Mouse (Mus musculus): ENCODE data around the gene Dtl.

DNA sequence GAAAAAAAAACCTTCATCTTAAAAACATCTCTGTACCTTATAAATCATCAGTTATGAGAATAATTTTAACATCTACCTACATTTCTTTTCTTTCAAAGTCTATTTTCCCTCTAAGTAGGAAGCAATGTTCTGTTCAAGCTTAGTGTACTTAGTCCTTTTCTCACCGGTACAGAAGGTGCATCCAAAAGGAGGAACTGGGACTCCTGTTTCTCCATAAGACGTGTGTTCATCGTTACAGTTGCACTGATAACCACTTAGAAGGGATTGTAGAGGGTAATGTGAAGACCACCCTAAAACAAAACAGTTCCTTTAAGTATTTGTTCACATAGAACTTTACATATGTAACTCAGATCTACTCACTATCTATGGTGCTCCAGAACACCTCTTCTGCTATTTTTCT lies 4.9 kb downstream of the Dtl start:
- TF ChIP-seq GATA1 (IDR thresholded peaks at IDR 0.05; ENCODE audit: borderline replicate concordance, low read length) (no peak), FLI1 (IDR thresholded peaks at IDR 0.05; ENCODE audit: low read length) (no peak)

Measured in megakaryocyte, embryonic 14.5 days (primary cell).